Mouse (Mus musculus): ENCODE data around the gene Pmf1. TPM values are rescaled to one million over a fixed set of nuclear protein-coding genes. Genes with fewer than 3 reads are reported as not detected.

The Pmf1 gene
- total RNA-seq (2021): 10 to 100 TPM; 15.1 to 20.3 TPM
- long read RNA-seq, experiment 1, transcript Pmf1-201 (5 exons, 1,007 nt): major isoform, 8 of 10 reads
- long read RNA-seq, experiment 1, partial matches to known transcripts: 1 of 10 reads
- long read RNA-seq, experiment 1, other reads (novel, unspliced or antisense): 0 of 10 reads
- long read RNA-seq, experiment 2, transcript Pmf1-201 (5 exons, 1,007 nt): major isoform, 19 of 19 reads
- long read RNA-seq, experiment 2, partial matches to known transcripts: 0 of 19 reads
- long read RNA-seq, experiment 2, other reads (novel, unspliced or antisense): 0 of 19 reads

- peak; percentile 91 to 92 for DNase-seq
- intact Hi-C loops (cut with DNase I): loop anchor here (2.0 kb wide), 2 partner anchors 15 to 117 kb away; partner anchors contain the start of gene Slc25a44
Measured at GRCm38 (mm10) chr3:88409741-88410644, at the start of gene Pmf1. Gene Pmf1 (minus strand): TSS chr3:88410331.

GRCm38 (mm10) chr3:88458778-88459219 lies 48.7 kb upstream of the Pmf1 start:
- no peak for DNase-seq
- intact Hi-C loops (cut with DNase I): no loop called here

DNA sequence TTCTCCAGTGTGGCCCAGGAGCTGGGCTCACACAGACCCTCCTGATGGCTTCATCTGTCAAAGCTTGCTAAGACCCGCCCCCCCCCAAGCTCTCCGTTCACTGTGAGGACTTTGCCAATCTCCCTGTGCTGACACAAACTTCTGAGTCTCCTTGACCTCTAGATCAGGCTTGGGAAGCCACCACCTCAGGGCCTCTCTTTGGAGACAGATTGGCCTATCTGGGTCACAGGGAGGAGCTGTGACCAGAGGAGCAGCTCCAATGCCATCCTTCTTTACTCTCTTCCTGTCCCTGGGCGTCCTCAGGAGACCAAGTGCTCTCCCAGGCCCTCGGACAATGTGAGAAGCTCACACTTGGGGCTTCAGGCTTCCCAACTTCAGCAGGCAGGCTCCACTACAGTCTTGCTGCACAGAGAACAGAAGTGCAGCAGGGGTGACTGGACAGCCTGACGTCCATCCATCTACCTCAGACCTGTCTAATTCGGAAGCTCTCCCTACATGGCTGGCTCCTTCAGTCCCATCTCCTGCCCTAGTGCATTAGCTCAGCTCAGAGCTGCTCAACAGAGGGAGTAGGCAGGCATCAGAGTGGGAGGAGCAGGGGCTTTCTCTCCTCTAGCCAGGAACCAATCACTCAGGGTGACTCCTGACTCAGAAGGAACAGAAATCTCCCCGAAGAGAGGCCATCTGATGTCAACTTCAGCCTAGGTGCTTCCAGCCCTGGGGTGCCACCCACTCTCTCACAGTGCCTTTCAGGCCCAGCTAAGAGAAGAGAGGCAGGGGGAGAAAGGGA lies 46.8 kb upstream of the Pmf1 start:
- intact Hi-C loops (cut with DNase I): no loop called here
- no peak for DNase-seq

DNA sequence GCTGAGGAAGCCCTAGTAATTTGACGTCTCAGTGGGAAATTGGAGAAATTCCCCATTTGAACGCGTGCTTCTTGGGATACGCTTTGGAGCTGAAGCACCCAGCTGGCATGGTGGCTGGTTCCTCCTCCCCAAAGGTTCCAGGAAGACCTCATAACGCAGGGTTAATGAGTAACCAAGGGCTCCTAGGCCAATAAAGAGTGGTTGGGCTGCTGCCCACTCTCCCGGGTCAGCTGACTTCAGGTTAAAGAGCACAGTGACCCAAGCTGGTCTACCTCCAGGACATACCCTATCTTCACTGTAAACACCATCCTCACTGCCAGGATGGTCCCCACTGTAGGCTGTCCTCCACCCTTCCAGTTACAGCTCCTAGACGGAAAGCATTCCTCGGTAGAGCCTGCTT lies 46.2 kb upstream of the Pmf1 start:
- DNase-seq: no peak
- intact Hi-C loops (cut with DNase I): no loop called here

GRCm38 (mm10) chr3:88455588-88456264 lies 45.6 kb upstream of the Pmf1 start:
- intact Hi-C loops (cut with DNase I): no loop called here
- no peak for DNase-seq

GRCm38 (mm10) chr3:88454762-88455587 lies 44.8 kb upstream of the Pmf1 start:
- DNase-seq: no peak
- intact Hi-C loops (cut with DNase I): no loop called here

- intact Hi-C loops (cut with DNase I): no loop called here
- no peak for DNase-seq
Measured at GRCm38 (mm10) chr3:88453986-88454385, 43.9 kb upstream of the Pmf1 start.

GRCm38 (mm10) chr3:88453369-88453768 lies 43.2 kb upstream of the Pmf1 start:
- DNase-seq: no peak
- intact Hi-C loops (cut with DNase I): no loop called here

DNA sequence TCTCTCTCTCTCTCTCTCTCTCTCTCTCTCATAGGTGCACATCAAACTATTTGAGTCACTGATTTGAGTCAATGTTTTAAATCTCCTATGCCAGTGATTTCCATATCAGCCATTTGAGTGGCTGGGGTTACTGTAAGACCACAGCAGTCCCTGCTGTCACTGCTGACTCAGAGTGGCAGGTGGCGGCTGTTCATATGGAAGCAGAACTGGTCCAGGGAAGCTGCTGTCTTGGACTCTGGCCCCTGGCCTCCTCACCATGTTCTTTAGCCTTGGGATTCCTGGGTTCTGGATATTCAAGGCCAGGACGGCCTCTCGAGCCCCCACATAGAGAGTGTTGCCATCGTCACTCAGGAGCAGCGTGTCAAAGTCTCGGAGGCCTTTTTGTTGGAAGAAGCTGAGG lies 42.6 kb upstream of the Pmf1 start:
- intact Hi-C loops (cut with DNase I): no loop called here
- no peak for DNase-seq

DNA sequence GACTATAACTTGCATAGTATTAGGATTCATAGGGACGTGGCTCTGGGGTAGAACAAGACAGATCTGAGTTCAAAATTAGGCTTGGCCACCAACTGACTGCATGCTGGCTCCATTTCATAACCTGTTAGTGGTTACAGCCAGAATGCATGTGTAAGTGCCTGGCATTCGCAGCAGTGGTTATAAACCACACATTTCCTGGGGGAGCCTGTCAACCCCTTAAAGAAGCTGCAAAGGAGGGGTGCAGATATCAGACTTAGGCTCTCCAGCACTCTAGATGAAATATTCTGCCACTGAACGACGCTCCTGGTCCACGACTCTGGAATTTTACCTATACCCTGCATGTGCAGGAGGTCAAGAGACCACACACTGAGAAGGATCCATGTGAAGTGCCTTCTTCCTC lies 42.1 kb upstream of the Pmf1 start:
- intact Hi-C loops (cut with DNase I): no loop called here
- DNase-seq: no peak

DNA sequence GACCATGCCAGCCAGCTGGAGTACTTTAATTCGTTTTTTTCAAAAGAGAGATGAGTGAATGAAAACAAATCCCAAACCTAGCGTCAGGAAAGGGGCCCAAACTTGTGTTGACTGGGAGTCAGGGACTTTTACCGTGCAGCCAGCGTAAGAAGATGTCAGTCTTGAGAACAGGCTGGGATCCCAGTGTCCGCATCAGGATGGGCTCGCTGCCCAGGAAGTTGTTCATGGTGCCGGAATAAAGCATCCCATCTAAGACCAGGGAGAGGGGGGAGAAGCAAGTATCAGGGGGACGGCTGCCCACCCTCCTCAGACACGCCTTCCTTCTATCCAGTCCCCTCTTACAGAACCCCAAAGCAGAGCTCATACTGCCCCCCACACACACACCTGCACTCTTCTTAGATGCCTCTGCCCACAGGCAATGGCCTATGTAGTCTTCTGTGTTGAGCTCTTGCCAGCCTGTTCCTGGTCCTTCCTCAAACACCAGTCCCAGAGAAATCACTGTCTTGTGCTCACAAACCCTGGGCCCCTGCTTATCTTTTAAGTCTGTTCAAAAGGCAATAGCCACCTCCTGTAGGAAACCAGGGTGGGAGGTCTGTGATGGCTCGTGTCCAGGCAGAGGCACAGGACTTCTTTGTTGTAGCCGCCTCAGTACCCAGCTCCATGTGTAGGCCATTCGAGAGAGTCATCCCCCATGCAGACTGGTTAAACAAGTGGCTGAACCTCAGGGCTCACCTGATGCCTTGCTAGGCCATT lies 40.4 kb upstream of the Pmf1 start:
- DNase-seq: no peak
- intact Hi-C loops (cut with DNase I): no loop called here

GRCm38 (mm10) chr3:88449395-88450023 lies 39.4 kb upstream of the Pmf1 start:
- intact Hi-C loops (cut with DNase I): no loop called here
- DNase-seq: peak in 1 of 2 experiments; percentile 25

GRCm38 (mm10) chr3:88448443-88448842 lies 38.3 kb upstream of the Pmf1 start:
- no peak for DNase-seq

GRCm38 (mm10) chr3:88447676-88448183 lies 37.6 kb upstream of the Pmf1 start:
- DNase-seq: no peak
- intact Hi-C loops (cut with DNase I): no loop called here

More at GRCm38 (mm10) chr3:88448443-88448842, 38.3 kb upstream of the Pmf1 start:
- intact Hi-C loops (cut with DNase I): no loop called here

GRCm38 (mm10) chr3:88446471-88447123 lies 36.5 kb upstream of the Pmf1 start:
- no peak for DNase-seq
- intact Hi-C loops (cut with DNase I): no loop called here

DNA sequence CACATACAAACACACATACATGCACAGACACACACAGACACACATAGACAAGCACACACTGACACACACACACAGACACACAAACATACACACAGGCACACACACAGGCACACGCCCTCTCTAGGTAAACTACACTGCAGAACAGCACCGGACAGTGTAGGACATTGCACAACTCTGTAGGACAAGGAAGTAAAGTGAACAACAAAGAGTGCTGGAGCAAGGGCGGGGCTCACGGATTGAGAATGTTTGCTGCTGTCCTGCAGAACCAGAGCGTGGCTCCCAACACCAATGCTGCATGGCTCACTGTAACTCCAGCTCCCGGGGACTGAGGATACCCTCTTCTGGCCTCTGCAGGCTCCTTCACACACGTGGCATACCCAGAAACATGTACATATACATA lies 32.8 kb upstream of the Pmf1 start:
- DNase-seq: no peak

GRCm38 (mm10) chr3:88442488-88442887 lies 32.4 kb upstream of the Pmf1 start:
- no peak for DNase-seq
- intact Hi-C loops (cut with DNase I): loop anchor here (2.0 kb wide), 1 partner anchor 24 kb away; no protein-coding TSS in a partner anchor

More for the DNA sequence above, 32.8 kb upstream of the Pmf1 start:
- intact Hi-C loops (cut with DNase I): loop anchor here (2.0 kb wide), 1 partner anchor 24 kb away; no protein-coding TSS in a partner anchor

All from gastrocnemius, postnatal 36 days (tissue).